Mouse (Mus musculus): Measurements from ENCODE around the gene Tmx2.
"Not testable (repeated sequence)": the region's sequence is repeated elsewhere in the genome, so short reads cannot be mapped to it uniquely, and the experiment has no call there.

Tmx2 gene

GRCm38 (mm10) chr2:84688080-84688844 is 9.3 kb upstream of the Tmx2 start:
- no peak for DNase-seq (ENCODE audit: low read depth, low spot score)

- DNase-seq (ENCODE audit: low read depth, low spot score) = no peak
Observed at GRCm38 (mm10) chr2:84682605-84683183, 3.8 kb upstream of the Tmx2 start.

DNA sequence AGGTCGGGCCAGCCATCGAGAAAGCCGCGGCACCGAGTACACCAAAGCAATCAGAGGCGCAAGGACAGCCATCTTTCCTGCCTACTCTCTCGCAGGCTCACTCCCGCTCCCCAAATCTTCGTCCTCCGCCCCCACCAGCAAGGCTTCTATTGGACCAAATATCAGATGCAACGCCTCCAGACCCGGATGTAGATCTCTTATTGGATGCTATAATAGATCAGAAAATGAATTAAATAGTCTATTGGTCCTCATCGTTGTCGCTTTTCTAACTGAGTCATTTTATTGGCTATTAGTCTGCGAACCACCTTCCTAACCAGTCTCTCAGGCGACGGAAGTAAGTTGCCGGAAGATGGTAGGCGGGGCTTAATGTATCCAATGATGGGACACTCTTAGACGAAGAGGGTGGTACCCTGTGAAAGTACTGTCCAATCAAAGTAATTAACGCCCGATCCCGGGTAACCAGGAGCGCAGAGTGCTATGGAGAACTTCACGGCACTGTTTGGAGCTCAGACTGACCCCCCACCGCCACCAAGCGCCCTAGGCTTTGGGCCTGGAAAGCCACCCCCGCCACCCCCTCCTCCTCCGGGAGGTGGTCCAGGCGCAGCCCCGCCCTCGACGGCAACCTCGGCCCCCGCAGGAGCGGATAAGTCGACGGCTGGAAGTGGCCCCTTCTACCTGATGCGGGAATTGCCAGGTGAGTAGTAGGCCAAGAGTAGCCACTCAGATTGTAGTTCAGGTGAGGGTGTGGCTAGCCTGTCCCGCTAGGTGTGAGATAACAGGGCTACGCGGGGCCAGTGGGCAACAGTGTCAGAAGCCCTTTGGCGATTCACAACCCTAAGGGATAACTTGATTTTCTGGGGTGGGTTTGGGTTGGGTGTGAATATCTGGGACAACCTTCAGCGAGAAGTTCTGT is 716 bp downstream of the Tmx2 start, which contains the start of the genes Gm28635 and Med19:
Gene Gm28635, minus strand, starts transcription at position 74 of the 913 bp plus-strand sequence.
Gene Med19, plus strand, starts transcription at position 435 of the 913 bp plus-strand sequence.
- peak; percentile 100 for DNase-seq (ENCODE audit: low read depth, low spot score)

DNA sequence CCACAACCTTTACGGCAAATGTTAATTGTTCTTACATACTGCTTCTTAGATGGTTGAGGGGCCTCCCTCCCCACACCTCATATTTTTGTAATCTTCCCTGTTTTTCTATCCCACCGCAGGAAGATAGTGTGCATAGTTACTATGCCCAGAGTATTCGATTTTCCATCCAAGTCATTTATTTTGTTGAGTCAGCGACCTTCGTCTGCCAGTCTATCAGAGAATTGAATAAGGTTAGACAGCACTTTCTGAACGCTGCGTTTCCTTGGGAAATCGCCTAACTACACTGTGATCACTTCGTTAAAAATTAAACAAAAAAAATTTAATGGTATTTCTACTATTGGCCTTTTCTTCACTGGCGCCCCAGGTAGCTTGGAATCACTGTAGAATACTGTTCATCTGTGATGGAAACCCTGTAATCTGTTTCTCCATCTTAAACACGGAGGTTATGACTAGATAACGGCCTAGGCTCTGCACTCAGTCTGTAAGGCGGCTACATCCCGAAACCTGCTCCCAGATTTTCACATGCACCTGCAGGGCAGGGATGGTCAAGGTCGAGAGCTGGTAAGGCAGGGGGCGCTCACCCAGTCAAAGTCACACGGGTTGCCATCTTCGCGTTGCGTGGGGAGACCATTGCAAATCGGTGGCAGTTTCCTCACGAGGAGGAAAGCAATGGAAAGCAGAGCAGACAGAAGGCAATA is 1.5 kb downstream of the Tmx2 start:
- peak; percentile 90 for DNase-seq (ENCODE audit: low read depth, low spot score)

GRCm38 (mm10) chr2:84671535-84671934 is 7.4 kb downstream of the Tmx2 start:
- not testable (repeated sequence) for DNase-seq (ENCODE audit: low read depth, low spot score)

DNA sequence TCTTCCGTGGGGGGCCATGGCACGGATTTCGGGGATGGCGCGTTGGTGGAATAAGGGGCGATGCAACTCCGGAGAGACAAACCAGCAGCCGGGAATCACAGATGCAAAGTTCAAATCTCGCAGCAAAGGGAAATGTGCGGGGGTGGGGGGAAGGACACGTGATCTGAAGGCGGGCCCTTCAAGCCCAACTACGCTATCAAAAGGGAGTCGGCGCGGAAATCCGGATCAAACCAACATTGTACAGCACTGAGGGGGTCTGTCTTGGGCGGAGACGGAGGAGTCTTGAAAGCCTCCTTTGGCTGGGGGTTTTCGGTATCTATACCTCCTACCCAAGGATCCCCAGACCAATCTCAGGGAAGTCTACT is 8.4 kb downstream of the Tmx2 start, which contains the start of gene Selenoh:
Gene Selenoh, minus strand, starts transcription at position 202 of the 365 bp plus-strand sequence.
- peak; percentile 99 for DNase-seq (ENCODE audit: low read depth, low spot score)

DNA sequence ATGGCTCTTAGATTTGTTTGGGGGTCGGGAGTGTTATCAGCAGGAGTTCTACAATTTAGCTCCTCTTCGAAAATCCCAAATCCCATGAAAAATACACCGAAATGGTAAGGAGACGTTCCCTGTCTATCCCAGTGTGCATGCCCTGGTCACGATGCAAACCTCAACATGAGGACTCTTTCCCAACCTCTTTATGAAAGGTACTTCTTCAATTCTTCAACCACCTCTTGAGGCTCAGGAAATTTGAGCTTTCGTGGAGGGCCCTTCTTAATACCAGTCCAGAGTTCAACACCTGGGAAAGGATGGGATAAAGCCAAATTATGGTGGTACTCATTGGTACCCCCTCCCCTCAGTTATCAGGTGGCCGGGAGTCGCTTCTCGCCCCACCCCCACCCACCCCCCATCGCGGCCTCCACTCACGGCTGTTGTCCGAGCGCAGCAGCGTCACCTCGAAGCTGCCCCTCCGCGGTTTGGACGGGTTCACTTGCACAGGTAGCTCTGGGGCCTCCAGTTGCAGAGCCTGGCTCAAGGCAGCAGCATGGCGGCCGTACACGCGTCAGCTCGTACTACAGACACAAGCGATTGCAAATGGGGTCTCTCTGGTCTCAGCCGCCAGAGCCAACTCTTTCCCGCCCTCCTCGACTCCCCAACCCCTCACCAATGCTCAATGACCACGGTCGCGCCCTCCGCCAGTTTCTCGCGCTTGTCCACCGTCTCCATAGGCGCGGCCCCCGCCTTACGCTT is 8.9 kb downstream of the Tmx2 start:
- DNase-seq (ENCODE audit: low read depth, low spot score) = no peak

GRCm38 (mm10) chr2:84666081-84666480 is 12.9 kb downstream of the Tmx2 start:
- no peak for DNase-seq (ENCODE audit: low read depth, low spot score)

DNA sequence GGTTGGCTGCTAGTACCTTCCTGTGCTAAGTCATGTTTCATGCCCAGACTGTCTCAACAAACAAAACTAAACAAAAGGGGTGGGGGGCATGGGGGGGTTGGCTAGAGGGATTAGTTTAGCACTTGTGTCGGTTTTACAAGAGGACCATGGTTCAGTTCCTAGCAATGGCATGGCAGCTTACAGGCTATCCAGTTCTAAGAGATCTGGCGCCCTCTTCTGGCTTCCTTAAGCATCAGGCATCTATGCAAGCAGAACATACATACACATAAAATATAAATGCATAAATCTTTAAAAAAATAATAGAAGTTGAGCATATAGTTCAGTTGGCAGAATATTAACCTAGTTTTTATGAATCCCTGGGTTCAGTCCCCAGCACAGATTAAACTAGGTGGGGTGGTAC is 16.1 kb downstream of the Tmx2 start:
- DNase-seq (ENCODE audit: low read depth, low spot score) = peak; percentile 83

GRCm38 (mm10) chr2:84660253-84660652 is 18.7 kb downstream of the Tmx2 start:
- peak; percentile 92 for DNase-seq (ENCODE audit: low read depth, low spot score)

GRCm38 (mm10) chr2:84658806-84659205 is 20.1 kb downstream of the Tmx2 start, which contains the start of gene Btbd18:
Gene Btbd18, plus strand, starts transcription at chr2:84659079.
- peak; percentile 75 for DNase-seq (ENCODE audit: low read depth, low spot score)

DNA sequence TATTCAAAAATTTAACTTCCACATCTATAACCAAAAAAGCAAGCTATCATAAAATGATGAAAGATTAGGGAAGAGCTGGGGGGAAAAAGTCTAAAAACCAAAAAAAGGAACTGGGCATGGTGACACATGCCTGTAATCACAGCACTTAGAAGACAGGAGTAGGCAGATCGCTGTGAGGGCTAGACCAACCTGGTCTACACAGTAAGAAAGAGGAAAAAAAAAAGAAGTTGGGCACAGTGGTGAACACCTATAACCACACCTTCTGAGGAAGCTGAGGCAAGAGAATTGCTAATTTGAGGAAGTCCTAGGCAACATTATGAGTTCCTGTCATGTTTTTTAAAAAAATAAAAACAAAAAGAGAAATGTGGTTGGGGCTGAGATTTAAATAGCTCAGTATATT is 23.1 kb downstream of the Tmx2 start:
- DNase-seq (ENCODE audit: low read depth, low spot score) = no peak

DNA sequence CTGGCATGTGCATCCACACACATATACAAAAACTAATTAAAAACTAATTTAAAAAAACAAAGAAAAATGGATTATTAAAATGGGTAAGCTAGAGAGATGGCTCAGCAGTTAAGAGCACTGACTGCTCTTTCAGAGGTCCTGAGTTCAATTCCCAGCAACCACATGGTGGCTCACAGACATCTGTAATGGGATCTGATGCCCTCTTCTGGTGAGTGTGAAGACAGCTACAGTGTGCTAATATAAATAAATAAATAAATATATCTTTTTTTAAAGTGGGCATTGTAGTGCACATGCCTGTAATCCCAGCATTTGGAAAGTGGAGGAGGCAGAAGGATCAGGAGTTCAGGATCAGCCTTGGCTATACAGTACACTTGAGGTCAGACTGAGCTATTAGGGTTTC is 25.6 kb downstream of the Tmx2 start:
- no peak for DNase-seq (ENCODE audit: low read depth, low spot score)

DNA sequence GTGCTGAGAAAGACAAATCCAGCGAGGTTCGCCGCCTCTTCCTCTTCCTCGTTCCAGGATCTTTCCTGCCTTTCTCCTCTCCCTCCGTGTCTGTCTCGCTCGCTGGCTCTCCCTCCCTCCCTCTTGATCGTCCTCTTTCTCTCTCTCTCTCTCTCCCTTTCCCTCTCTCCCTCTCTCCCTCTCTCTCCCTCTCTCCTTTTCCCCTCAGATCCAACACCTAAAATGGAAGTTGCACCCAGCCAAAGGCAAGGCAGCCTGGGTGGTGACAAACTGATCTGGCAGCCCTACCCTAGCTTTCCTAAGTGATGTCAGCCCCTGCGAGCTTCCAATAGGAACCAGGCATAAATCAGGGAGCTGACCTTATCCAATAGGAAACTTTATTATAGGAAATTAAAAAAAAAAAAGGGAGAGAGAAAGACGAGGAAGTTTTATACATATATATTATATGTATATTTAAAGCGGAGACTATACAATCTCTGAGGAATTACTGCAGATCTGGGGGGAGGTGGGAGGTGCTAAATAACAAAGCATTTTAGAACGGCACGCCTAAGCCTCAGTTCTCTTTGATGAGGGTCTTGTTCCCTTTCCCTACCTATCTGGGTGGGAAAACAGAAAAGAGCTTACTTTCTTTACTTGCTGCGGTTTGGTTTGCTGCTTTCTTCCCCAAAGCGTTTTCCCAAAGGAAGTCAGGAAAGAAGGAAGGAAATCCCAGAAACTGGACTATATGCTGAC is 28.3 kb downstream of the Tmx2 start, which contains the start of gene Ctnnd1:
Gene Ctnnd1, minus strand, starts transcription at position 302 of the 732 bp plus-strand sequence.
- peak; percentile 94 for DNase-seq (ENCODE audit: low read depth, low spot score)

- DNase-seq (ENCODE audit: low read depth, low spot score) = peak; percentile 40
Observed at GRCm38 (mm10) chr2:84649674-84650073, 29.3 kb downstream of the Tmx2 start.

GRCm38 (mm10) chr2:84648369-84648768 is 30.6 kb downstream of the Tmx2 start:
- DNase-seq (ENCODE audit: low read depth, low spot score) = no peak

GRCm38 (mm10) chr2:84647051-84647568 is 31.8 kb downstream of the Tmx2 start:
- no peak for DNase-seq (ENCODE audit: low read depth, low spot score)

DNA sequence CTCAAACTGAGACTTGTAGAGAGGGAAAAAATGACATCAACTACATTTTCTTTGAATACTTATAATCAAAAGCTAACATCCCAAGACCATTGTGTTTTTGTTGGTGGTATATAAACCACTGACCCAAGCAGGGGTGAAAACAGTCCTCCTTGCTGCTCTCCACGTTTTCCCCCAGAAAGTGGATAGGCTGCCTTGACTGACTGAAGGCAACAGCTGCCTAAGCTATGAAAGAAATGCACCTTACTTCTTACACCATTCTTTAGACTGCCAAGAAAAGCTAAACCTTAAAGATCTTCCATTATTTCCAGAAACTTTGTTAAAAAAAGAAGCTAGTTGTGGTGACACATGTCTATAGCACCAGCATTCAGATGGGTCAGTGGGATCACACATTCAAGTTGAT is 32.8 kb downstream of the Tmx2 start:
- DNase-seq (ENCODE audit: low read depth, low spot score) = no peak

DNA sequence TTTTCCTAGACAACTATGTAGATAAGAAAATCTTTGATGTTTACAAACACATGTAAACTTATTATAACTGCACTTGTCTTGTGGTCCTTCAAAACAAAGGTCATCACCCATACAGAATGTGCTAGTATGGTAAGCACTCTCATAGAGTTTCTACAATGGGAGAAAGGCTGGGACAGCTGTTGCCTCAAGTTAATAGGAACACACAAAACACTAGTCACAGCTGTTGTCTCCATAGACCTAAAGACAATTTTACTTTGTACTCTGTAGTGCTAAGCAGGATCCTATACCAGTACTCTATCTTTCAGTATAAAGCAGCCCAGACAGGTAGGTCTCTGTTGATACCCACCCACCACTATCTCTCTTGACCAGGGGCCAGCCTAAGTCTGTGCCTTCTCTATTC is 38.1 kb downstream of the Tmx2 start:
- DNase-seq (ENCODE audit: low read depth, low spot score) = no peak

Data from R1 (cell line).